Mouse (Mus musculus): ENCODE data around the gene Hnrnpab.

DNA sequence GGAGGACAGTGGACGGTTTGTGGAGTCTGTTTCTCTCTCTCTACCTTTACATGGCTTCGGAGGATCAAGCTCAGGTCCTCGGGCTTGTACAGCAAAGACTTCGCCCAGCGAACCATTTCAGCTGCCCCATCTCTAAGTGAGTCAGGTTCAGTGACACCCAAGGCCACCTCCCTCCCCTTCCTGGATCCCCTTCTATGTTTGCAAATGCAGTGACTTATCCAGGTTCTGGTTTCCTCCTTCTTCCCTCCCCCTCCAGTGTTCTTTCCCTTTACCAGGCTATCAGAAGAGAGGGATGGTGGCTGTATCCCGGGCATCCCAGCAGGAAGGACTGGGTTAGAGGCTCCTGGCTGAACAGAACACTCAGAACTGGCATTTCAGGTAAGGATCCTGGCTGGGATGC, 47.1 kb upstream of the Hnrnpab start:
- TF ChIP-seq MYOD1 (IDR thresholded peaks at IDR 0.05; ENCODE audit: control insufficient read depth, insufficient read length, low read depth) (no peak), CTCF (IDR thresholded peaks at IDR 0.05; ENCODE audit: control insufficient read depth, insufficient read depth, insufficient read length) (no peak), FOSL1 (IDR thresholded peaks at IDR 0.05; ENCODE audit: insufficient read depth, low read length, poor library complexity, severe bottlenecking) (no peak), MYOG (IDR thresholded peaks at IDR 0.05; ENCODE audit: control insufficient read depth, extremely low read depth, insufficient read length) (no peak)

Measured in C2C12 (cell line).